ENCODE assay signal across 27 mouse cellular contexts in the genomic region with DNA sequence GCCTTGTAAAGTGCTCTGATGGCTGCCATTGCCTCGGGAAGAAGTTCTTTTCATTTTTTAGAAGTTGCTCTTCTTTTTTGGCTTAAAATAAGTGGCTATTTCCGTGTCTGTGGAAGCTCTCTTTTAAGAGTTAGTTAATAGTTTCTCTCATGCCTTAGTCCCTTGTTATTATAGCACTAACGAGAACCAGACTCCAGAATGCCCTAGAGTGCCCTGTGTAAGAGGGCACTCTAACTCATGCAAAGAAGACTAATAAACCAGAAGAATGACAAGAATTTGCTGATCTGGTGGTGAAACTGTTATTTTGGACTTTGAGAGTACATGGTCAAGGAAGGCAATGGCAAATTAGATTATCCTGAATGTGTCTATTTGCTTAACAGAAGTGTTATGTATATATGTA.
A peak's percentile ranks its signal among the peaks of the same experiment; 100 is the strongest.
DNase-seq lines count a peak whose midpoint lies in the region; ATAC-seq and TF ChIP-seq lines count a peak whose summit lies in the region.
"Had no signal": no experiment of that assay in that cellular context is flagged by ENCODE, and none has a peak within 500 bp of the region (broad histone marks: within the 10 kb centered on the region; RNA-seq: fewer than 3 reads in every experiment).

No protein-coding gene starts in this region.

- DNase-seq in kidney, adult 9 months, result peak; percentile 31
- no peak for DNase-seq in kidney, adult 18-20 months
- peak; percentile 42 for DNase-seq in Patski (ENCODE audit: low read depth, low spot score)
- peak; percentile 21 for DNase-seq in mesoderm, embryonic 11.5 days (ENCODE audit: low read depth, low spot score)
- no peak for DNase-seq in liver, embryonic 11.5 days (ENCODE audit: low spot score)
- DNase-seq in adrenal gland, adult 2 months, result no peak
- DNase-seq: adrenal gland, postnatal 36 days; cerebellum, adult 18-20 months; cerebellum, postnatal 10 days; heart, adult 2 months; kidney, postnatal 25 days; left cerebral cortex, postnatal 4 days; right cerebral cortex, adult 18-20 months; spleen, adult 18-20 months; thymus, postnatal 4 days had no signal

- H3K4me2 ChIP-seq in liver, embryonic 11.5 days, result no peak overlapping the region
- H3K4me2 ChIP-seq: forebrain, embryonic 15.5 days; heart, embryonic 12.5 days; hindbrain, embryonic 14.5 days; lung, embryonic 15.5 days; midbrain, embryonic 11.5 days; neural tube, embryonic 12.5 days had no signal

- POLR2A ChIA-PET in Patski (lab: Charles Lee), result no interaction called here

- no peak for TF ChIP-seq CTCF in Patski (IDR thresholded peaks at IDR 0.05)
- TF ChIP-seq CTCF in embryonic fibroblast, embryonic 13.5 days (IDR thresholded peaks at IDR 0.05; ENCODE audit: borderline replicate concordance, insufficient read depth, low read length), result no peak

- H3K27me3 ChIP-seq in Patski, result no peaks in the 10 kb centered on the region
- no peaks in the 10 kb centered on the region for H3K27me3 ChIP-seq in liver, embryonic 11.5 days (replicated peaks; ENCODE audit: control insufficient read depth, insufficient read depth, low read length)
- H3K27me3 ChIP-seq: CH12.LX; forebrain, embryonic 15.5 days; heart, embryonic 12.5 days; lung, embryonic 15.5 days; neural tube, embryonic 12.5 days had no signal

- peak; percentile 94 for ATAC-seq in Patski
- ATAC-seq in liver, embryonic 11.5 days (replicated peaks; ENCODE audit: low FRiP score), result no peak
- ATAC-seq: forebrain, embryonic 15.5 days; inflammation-experienced regulatory T-cells, adult 6 months; midbrain, embryonic 16.5 days had no signal

- no peaks in the 10 kb centered on the region for H3K9me3 ChIP-seq in liver, embryonic 11.5 days (ENCODE audit: control insufficient read depth, low read length)
- H3K9me3 ChIP-seq: forebrain, embryonic 15.5 days; lung, embryonic 15.5 days; neural tube, embryonic 12.5 days had no signal

- in situ Hi-C loops in Patski (cut with MboI; ENCODE audit: low pct_unique_long_range_greater_than_20kb), result no loop called here

- 59% methylated on average over 3 of the region's 3 CpGs for WGBS in liver, embryonic 11.5 days

- H3K4me1 ChIP-seq in embryonic fibroblast, embryonic 13.5 days (ENCODE audit: control insufficient read depth, insufficient read depth, low read length), result peaks cover 5% of the 10 kb centered on the region; the same call in 1 of the 2 replicates
- H3K4me1 ChIP-seq in liver, embryonic 11.5 days (replicated peaks; ENCODE audit: control insufficient read depth, insufficient read depth, low read length), result no peaks in the 10 kb centered on the region
- H3K4me1 ChIP-seq: forebrain, embryonic 15.5 days; heart, embryonic 12.5 days; lung, embryonic 15.5 days; neural tube, embryonic 12.5 days had no signal

- H3K4me3 ChIP-seq in embryonic fibroblast, embryonic 13.5 days (ENCODE audit: insufficient read depth, low read length), result no peak overlapping the region
- H3K4me3 ChIP-seq in liver, embryonic 11.5 days (ENCODE audit: low read depth, low read length), result no peak overlapping the region
- H3K4me3 ChIP-seq: forebrain, embryonic 15.5 days; heart, adult 2 months; heart, embryonic 12.5 days; left cerebral cortex, adult 2 months; lung, embryonic 15.5 days; neural tube, embryonic 12.5 days had no signal

- H3K36me3 ChIP-seq in liver, embryonic 11.5 days (ENCODE audit: control insufficient read depth, insufficient read depth, low read length), result no peaks in the 10 kb centered on the region
- H3K36me3 ChIP-seq: forebrain, embryonic 15.5 days; heart, embryonic 12.5 days; lung, embryonic 15.5 days; neural tube, embryonic 12.5 days had no signal

- CTCF ChIA-PET in Patski (lab: Charles Lee), result interaction anchor here (0.6 to 2.9 kb wide), 2 partner anchors 11 to 39 kb away, joined by 3 to 8 read pairs; no protein-coding TSS in a partner anchor

- no peak for TF ChIP-seq POLR2A in embryonic fibroblast, embryonic 13.5 days (IDR thresholded peaks at IDR 0.05; ENCODE audit: low read depth, low read length)

- peak overlapping the region; percentile 96; the same call in 1 of the 2 replicates for H3K27ac ChIP-seq in embryonic fibroblast, embryonic 13.5 days (ENCODE audit: insufficient read depth, low read length)
- H3K27ac ChIP-seq in liver, embryonic 11.5 days (ENCODE audit: low read depth, low read length), result no peak overlapping the region
- H3K27ac ChIP-seq: forebrain, embryonic 15.5 days; heart, adult 2 months; hindbrain, embryonic 14.5 days; left cerebral cortex, adult 2 months; lung, embryonic 15.5 days; neural tube, embryonic 12.5 days; stomach, postnatal 0 days had no signal

- H3K9ac ChIP-seq in liver, embryonic 11.5 days (ENCODE audit: low read depth, low read length), result no peak overlapping the region
- H3K9ac ChIP-seq: forebrain, embryonic 15.5 days; heart, embryonic 12.5 days; hindbrain, embryonic 14.5 days; lung, embryonic 15.5 days; neural tube, embryonic 12.5 days had no signal

Comparison
In these comparisons a context has a peak if more than half of its experiments do, and no peak if none do; other contexts are left out.
1. DNase-seq: peak in kidney, adult 9 months (single experiment), Patski (single experiment) and mesoderm, embryonic 11.5 days (single experiment); none in kidney, adult 18-20 months (single experiment), liver, embryonic 11.5 days (single experiment) and adrenal gland, adult 2 months (single experiment).